Mouse (Mus musculus) heart, postnatal 4 days (tissue): ENCODE data around the gene Bik. TPM values are rescaled to one million over a fixed set of nuclear protein-coding genes. Genes with fewer than 3 reads are reported as not detected.
A peak's percentile ranks its signal among the peaks of the same experiment; 100 is the strongest.

Experiments used
- DNase-seq: peaks from one replicate; pipeline ENCODE4 v3.0.0; 2021
- microRNA-seq, 2 experiments: library from miRNA; unstranded; fragments of <30 nt; microRNA quantifications; one replicate each; pipeline ENCODE4 v1.2.0; 2021 to 2022
- total RNA-seq, 2 experiments: library from RNA; stranded (reverse); gene quantifications; 2 replicates each; pipeline ENCODE4 v1.2.3; 2021

The Bik gene
- total RNA-seq, 2 experiments from 2014 or later, result 22.8 to 28.0 TPM

- DNase-seq, result peak; percentile 75
Observed at GRCm38 (mm10) chr15:83583419-83584156, 56.9 kb downstream of the Bik start.

DNA sequence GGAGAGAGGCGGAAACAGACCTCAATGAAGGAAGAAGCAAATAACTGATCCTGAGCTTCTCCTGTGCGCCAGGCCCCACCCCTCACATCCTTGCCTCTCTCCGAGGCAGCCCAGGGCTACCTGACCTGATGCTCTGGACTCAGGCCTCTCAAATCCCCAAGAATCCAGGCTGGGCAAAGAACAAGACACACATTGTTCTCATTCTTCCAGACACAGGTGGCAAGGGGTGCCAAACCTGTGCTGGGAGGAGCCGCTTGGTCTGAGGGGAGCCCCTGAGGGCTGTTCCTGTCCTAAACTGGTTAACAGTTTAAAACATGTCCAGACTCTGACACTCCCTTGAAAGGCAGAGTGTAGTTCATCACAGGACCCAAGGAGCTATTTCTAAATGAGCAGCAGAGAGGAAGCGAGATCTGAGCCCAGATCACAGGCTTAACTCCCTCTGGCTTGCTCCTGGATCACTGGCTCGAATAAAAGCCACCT lies 58.1 kb downstream of the Bik start:
- DNase-seq, result no peak

GRCm38 (mm10) chr15:83590841-83591240 lies 64.2 kb downstream of the Bik start:
- no peak for DNase-seq

GRCm38 (mm10) chr15:83591758-83592157 lies 65.1 kb downstream of the Bik start:
- no peak for DNase-seq

DNA sequence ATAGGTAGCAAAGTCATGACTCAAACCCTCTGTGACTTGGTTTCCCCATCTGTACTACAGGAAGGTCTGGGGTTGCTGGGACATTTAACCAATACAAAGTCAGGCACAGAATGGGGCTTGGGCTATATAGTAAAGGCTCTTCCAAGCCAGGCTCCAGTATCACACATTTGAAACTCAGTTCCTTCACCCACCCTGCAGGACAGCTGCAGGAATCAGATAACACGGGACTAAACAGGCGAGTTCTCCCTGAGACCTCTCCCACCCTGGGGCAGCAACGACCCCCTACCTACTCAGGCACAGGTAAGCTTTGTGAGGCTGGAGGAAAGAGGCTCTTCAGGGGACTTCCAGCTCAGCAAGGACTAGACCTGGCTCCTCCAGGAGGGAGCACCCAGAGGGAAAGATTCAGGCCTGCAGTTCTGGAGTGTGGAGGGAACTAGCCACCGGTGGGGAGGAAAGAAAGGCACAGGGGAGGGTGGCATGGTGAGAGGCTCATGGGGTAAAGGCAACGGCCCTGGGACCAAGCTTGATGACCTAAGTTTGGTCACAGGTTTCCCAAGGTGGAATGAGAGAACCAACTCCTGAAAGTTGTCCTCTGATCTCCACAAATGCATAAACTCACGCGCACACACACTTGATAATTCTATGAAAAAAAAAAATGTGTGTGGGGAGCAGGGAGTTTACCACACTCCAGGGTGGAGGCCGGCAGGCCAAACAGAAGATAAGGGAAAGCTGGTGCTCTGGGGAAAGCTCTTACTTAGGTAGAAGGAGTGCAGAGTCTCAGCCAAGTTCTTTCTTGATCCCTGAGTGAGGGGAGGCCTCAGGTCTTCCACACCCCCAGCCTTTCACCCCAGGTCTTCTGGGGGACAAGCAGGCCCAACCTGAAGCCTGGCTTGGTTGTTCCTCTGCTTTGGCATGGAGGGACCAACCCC lies 65.9 kb downstream of the Bik start:
- no peak for DNase-seq

GRCm38 (mm10) chr15:83593189-83593585 lies 66.5 kb downstream of the Bik start:
- DNase-seq, result no peak

GRCm38 (mm10) chr15:83593702-83594512 lies 67.2 kb downstream of the Bik start:
- DNase-seq, result no peak

Small RNA genes within 50 kb of the gene (microRNA-seq; reads per million reads assigned to microRNA genes)
- 0 reads per million in 2 experiments for gene Gm24575

Other genes with a start within 250 kb of the Bik start
- 10 to 100 TPM; 21.5 to 22.6 TPM for gene Arfgap3, start 176.6 kb upstream of the Bik start, total RNA-seq
- 100 to 1,000 TPM; 136 to 147 TPM for gene Pacsin2, start 62.3 kb upstream of the Bik start, total RNA-seq
- 10 to 100 TPM; 20.7 to 24.3 TPM for gene Ttll1, start 16.0 kb upstream of the Bik start, total RNA-seq
- gene Tspo, start 36.7 kb downstream of the Bik start, total RNA-seq, result 10 to 100 TPM; 78.3 to 85.3 TPM
- gene Mcat, start 36.9 kb downstream of the Bik start, total RNA-seq, result 10 to 100 TPM; 33.0 to 34.4 TPM
- 1 to 10 TPM; 9.3 TPM for gene Ttll12, start 68.3 kb downstream of the Bik start, total RNA-seq
- gene Scube1, start 198.2 kb downstream of the Bik start, total RNA-seq, result 1 to 10 TPM; 4.2 to 5.4 TPM